Mouse (Mus musculus): ENCODE data around the gene Adam19. TPM values are rescaled to one million over a fixed set of nuclear protein-coding genes. Genes with fewer than 3 reads are reported as not detected.

The Adam19 gene
- polyA plus RNA-seq, 1 experiment from 2014 or later = 44.2 TPM

DNA sequence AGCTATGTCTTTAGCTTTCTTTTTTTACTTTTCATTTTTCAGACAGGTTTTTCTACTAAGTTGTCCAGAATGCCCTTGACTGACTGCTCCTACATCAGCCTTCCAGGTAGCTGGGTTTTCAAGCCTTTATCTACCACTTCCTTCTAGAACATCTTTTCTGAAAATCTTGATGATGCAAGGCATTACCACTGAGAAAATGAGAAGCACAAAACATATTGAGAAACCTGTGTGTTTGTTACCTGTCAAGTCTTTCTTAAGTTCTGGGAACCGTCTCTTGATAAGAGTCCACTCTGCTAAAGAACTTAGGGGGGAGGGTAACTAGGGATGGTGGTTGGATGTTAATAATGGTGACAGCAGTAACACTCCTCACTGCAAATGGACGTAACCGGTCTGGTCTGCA, 19.7 kb downstream of the Adam19 start:
- WGBS = 54% methylated on average over 3 of the region's 3 CpGs
- Histone ChIP-seq H3K9me3 (replicated peaks) (0 out of 2 replicates have a peak, but pooled peaks cover 7% of the 10 kb centered on the region), H3K4me1 (replicated peaks) (peaks cover 65% of the 10 kb centered on the region), H3K36me3 (peaks cover 74% of the 10 kb centered on the region), H3K27me3 (replicated peaks) (no peaks in the 10 kb centered on the region), H3K9ac (no peak overlapping the region), H3K4me3 (no peak overlapping the region), H3K27ac (ENCODE audit: poor library complexity, severe bottlenecking) (no peak overlapping the region), H3K4me2 (no peak overlapping the region)
- no peak for ATAC-seq (ENCODE audit: insufficient number of reproducible peaks, low FRiP score)

DNA sequence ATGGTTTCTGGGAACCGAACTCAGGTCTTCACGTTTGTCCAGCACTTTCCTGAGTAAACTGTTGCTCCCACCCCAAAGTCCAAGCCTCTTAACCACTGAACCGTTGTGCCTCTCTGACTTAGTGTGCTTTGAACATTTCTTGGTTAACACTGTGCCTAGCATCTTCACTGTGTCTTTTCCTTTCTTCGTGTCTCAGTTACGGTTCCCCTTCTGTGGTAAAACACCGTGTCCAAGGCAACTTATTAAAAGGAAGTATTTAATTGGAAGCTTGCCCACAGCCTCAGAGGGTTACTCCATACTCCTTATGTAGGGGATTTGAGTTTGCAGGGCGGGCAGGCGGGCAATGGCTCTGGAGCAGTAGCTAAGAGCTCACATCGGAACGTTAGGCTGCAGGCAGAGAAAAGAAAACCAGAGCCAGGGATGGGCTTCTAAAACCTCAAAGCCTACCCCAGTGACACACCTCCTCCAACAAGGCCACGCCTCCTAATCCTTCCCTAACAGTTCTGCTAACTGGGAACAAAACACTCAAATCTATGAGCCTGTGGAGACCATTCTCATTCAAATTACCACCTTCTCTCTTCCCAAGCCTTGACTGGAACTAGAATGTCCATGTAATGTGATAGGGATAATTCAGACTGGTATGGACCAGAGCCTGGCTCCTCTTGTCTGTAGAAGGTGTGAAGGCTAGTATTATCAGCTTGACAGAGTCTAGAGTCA, 20.8 kb downstream of the Adam19 start:
- Histone ChIP-seq H3K27ac (ENCODE audit: poor library complexity, severe bottlenecking) (peak overlapping the region; percentile 53; the same call in 1 of the 2 replicates), H3K36me3 (peaks cover 68% of the 10 kb centered on the region), H3K4me2 (no peak overlapping the region), H3K4me1 (replicated peaks) (peaks cover 66% of the 10 kb centered on the region), H3K9me3 (replicated peaks) (0 out of 2 replicates have a peak, but pooled peaks cover 7% of the 10 kb centered on the region), H3K4me3 (no peak overlapping the region), H3K9ac (no peak overlapping the region), H3K27me3 (replicated peaks) (no peaks in the 10 kb centered on the region)
- ATAC-seq (ENCODE audit: insufficient number of reproducible peaks, low FRiP score) = no peak
- 93% methylated on average over 11 of the region's 11 CpGs for WGBS

DNA sequence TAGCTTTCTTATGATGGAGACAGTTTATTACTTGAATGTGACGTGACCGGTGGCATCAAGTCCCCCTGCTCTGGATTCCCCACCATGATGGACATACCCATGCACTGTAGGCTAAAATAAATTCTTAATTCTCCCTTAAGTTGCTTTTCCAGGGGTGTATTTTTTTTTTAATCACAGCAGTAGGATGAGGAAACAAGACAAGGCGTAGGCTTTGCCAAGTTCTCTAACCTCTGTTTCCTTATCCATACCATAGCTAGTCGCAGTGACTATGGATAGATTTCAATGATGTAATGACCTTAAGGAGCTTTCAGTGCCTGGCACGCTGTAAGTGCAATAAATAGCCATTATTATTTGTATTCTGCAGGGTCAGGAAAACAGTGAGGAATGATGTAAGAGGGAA, 21.5 kb downstream of the Adam19 start:
- ATAC-seq (ENCODE audit: insufficient number of reproducible peaks, low FRiP score) = no peak
- Histone ChIP-seq H3K27me3 (replicated peaks) (no peaks in the 10 kb centered on the region), H3K36me3 (peaks cover 69% of the 10 kb centered on the region), H3K27ac (ENCODE audit: poor library complexity, severe bottlenecking) (peak overlapping the region; percentile 53), H3K4me2 (no peak overlapping the region), H3K4me1 (replicated peaks) (peaks cover 61% of the 10 kb centered on the region), H3K9ac (no peak overlapping the region), H3K9me3 (replicated peaks) (0 out of 2 replicates have a peak, but pooled peaks cover 7% of the 10 kb centered on the region), H3K4me3 (no peak overlapping the region)
- WGBS = 74% methylated on average over 5 of the region's 5 CpGs

DNA sequence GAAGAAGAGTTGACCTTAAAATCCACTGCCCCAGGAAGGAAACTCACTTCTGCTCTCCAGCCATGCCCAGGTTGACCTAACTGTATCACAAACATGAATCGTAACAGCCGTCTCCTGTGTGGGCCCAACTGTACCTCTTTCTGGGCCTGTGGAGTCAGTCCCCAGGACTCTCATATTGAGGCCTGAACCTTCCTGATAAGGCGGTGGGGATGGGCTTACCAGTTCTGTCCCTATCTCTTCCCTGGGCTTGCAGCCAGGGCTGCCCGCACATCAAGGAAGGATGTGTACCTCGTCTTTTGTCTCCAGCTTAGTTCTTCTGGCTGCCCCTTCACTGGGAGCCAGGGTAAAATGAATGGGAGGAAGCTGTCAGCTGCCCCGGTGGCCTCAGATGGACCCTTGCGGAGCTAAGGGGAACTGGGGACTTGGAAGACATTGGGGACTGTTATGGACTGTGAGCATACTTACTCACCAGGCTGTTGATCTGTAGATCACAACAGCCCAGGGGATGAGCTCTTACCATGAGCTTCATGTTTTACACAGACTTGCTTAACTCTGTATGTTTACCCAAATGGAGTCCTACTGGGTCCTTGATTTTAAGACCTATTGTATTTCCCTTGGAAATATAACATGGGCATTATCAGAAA, 22.1 kb downstream of the Adam19 start:
- no peak overlapping the region for H3K9ac ChIP-seq
- peaks cover 60% of the 10 kb centered on the region for H3K4me1 ChIP-seq (replicated peaks)
- H3K4me2 ChIP-seq = 0 out of 2 replicates have a peak overlapping the region, but pooled peaks have one; percentile 12
- no peak overlapping the region for H3K4me3 ChIP-seq
- H3K27me3 ChIP-seq (replicated peaks) = no peaks in the 10 kb centered on the region
- H3K36me3 ChIP-seq = peaks cover 70% of the 10 kb centered on the region
- WGBS = 47% methylated on average over 7 of the region's 7 CpGs
- peak; percentile 89 for ATAC-seq (ENCODE audit: insufficient number of reproducible peaks, low FRiP score)
- 0 out of 2 replicates have a peak, but pooled peaks cover 7% of the 10 kb centered on the region for H3K9me3 ChIP-seq (replicated peaks)
- peak overlapping the region; percentile 53 for H3K27ac ChIP-seq (ENCODE audit: poor library complexity, severe bottlenecking)

DNA sequence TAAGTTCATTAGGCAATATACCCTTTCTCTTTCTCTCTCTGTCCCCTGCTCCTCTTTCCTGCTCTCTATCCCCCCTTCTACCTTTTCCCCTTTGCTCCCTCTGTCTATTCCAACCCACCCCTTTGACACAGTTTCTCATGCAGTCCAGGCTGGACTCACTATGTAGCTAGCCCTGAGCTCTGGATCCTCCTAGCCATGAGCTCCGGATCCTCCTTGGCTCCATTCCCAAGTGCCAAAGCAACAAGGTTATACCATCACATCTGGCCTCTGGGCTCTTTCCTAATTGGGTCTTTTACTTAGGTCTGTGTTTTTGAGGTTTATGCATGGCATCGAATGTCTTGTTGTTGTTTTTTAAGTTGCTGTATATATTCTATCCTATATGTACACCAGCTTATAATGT, 25.3 kb downstream of the Adam19 start:
- Histone ChIP-seq H3K27ac (ENCODE audit: poor library complexity, severe bottlenecking) (no peak overlapping the region), H3K36me3 (peaks cover 71% of the 10 kb centered on the region), H3K9ac (no peak overlapping the region), H3K4me2 (no peak overlapping the region), H3K4me3 (no peak overlapping the region), H3K27me3 (replicated peaks) (no peaks in the 10 kb centered on the region), H3K9me3 (replicated peaks) (0 out of 2 replicates have a peak, but pooled peaks cover 7% of the 10 kb centered on the region), H3K4me1 (replicated peaks) (peaks cover 70% of the 10 kb centered on the region)
- 78% methylated on average over 2 of the region's 2 CpGs for WGBS
- no peak for ATAC-seq (ENCODE audit: insufficient number of reproducible peaks, low FRiP score)

DNA sequence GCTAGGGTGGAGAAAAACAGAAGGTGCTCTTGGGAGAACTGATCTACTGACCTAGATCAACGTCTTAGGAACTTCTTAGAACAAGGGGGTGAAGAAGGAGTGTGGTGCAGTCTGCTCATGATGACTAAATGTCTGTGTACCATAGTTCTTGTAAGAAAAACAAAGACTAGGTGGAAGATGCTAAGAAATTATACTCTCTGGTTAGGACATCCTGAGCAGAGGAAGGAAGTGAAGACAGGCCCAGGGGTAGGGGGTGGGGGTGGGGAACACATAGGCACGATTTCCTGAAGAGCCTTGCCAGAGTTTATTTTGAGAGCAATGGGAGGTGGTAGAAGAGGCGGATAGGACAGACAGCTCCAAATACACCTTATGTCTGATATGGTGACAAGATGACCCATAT, 27.6 kb downstream of the Adam19 start:
- no peak overlapping the region; the same call in 1 of the 2 replicates for H3K27ac ChIP-seq (ENCODE audit: poor library complexity, severe bottlenecking)
- peaks cover 52% of the 10 kb centered on the region for H3K36me3 ChIP-seq
- H3K4me1 ChIP-seq (replicated peaks) = peaks cover 73% of the 10 kb centered on the region
- no peak overlapping the region for H3K4me3 ChIP-seq
- H3K9ac ChIP-seq = no peak overlapping the region
- 43% methylated on average over 3 of the region's 3 CpGs for WGBS
- H3K9me3 ChIP-seq (replicated peaks) = no peaks in the 10 kb centered on the region
- no peak for ATAC-seq (ENCODE audit: insufficient number of reproducible peaks, low FRiP score)
- no peaks in the 10 kb centered on the region for H3K27me3 ChIP-seq (replicated peaks)
- no peak overlapping the region for H3K4me2 ChIP-seq

DNA sequence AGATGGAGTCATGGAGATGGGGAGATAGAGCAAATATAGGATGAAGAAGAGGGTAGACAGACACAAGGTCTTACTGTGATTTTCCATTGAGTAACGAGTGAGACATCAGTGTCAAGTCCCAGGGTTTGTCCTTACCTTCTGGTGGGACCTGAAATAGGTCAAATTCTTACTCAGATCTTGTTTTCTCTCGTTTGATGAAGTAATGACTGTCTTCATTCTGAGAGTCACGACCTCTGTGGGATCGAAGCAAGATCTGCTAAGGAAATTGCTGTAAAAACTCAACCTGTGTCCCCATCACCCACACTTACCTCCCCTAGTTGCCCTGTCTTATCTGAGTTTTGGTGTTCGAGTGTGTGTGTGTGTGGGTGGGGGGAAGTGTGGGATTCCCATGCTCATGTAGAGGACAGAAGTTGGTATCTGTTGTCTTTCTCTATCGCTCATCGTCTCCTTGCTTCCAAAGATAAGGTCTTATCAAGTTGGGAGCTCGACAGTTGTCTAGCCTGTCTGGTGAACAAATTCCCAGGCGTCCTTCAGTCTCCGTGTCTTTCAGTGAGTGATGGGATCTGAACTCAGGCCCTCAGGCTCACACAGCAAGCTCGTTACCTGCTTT, 28.1 kb downstream of the Adam19 start:
- H3K36me3 ChIP-seq = peaks cover 47% of the 10 kb centered on the region
- no peak overlapping the region for H3K4me3 ChIP-seq
- H3K9me3 ChIP-seq (replicated peaks) = no peaks in the 10 kb centered on the region
- no peak overlapping the region for H3K4me2 ChIP-seq
- peak overlapping the region; percentile 82 for H3K27ac ChIP-seq (ENCODE audit: poor library complexity, severe bottlenecking)
- no peak for ATAC-seq (ENCODE audit: insufficient number of reproducible peaks, low FRiP score)
- H3K4me1 ChIP-seq (replicated peaks) = peaks cover 79% of the 10 kb centered on the region
- 38% methylated on average over 11 of the region's 11 CpGs for WGBS
- H3K27me3 ChIP-seq (replicated peaks) = no peaks in the 10 kb centered on the region
- no peak overlapping the region; the same call in 1 of the 2 replicates for H3K9ac ChIP-seq

DNA sequence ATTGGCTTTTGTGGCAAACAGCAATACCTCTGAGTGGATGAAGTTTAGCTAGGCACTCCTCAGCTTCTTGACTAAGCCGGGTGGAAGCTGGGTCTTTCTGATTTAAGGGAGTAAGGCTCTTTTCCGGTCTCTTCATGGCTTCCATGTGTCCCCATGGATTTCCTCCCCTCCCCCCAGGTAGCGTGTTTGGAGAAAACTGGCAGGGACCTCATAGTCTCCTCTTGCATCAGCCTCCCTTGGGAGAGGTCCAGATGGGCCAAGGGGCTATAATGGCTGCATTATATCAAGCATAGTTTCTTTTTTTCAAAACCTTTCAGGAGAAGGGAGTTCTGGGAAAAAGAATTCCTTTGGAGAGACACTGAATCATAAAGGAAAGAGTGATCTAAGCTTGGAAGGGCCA, 28.8 kb downstream of the Adam19 start:
- no peaks in the 10 kb centered on the region for H3K9me3 ChIP-seq (replicated peaks)
- ATAC-seq (ENCODE audit: insufficient number of reproducible peaks, low FRiP score) = no peak
- peak overlapping the region; percentile 82 for H3K27ac ChIP-seq (ENCODE audit: poor library complexity, severe bottlenecking)
- H3K27me3 ChIP-seq (replicated peaks) = no peaks in the 10 kb centered on the region
- H3K4me2 ChIP-seq = no peak overlapping the region
- peaks cover 85% of the 10 kb centered on the region for H3K4me1 ChIP-seq (replicated peaks)
- WGBS = 76% methylated on average over 3 of the region's 3 CpGs
- no peak overlapping the region for H3K9ac ChIP-seq
- H3K4me3 ChIP-seq = no peak overlapping the region
- peaks cover 48% of the 10 kb centered on the region for H3K36me3 ChIP-seq

DNA sequence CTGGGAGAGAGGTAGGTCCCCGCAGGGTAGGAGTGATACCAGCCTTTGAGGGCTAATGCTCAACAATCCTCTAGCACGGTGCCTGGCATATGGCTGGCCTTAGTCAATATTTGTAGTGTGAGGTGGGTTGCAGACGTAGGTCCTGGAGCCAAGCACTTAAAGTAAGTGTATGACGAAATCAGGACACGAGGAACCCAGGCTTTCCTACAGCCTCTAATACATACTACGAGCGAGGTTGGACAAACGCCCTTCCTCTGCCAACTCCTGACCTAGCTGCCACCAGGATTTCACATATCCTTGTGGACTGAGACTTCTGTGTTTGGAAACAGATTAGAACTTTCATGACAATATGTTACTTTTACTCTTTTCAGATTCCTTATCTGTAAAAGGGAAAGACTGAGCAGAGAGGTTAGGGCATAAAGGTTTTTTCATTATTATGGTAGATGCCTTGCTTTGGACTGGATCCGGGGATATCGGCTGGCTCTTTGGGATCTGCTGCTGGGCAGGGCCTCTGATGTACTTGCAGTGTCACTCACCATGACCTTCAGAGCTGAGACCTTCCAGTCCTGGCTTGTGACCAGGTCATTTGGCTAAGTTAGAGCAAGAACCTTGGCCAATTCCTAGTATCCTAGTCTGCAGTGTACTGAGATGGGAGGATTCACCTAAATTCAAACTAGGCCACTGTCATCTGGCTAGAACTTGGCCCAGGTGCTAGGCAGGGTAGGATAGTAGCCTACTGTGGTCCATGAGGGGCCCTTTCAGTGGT, 29.8 kb downstream of the Adam19 start:
- Histone ChIP-seq H3K27me3 (replicated peaks) (no peaks in the 10 kb centered on the region), H3K27ac (ENCODE audit: poor library complexity, severe bottlenecking) (peak overlapping the region; percentile 82)
- 76% methylated on average over 10 of the region's 10 CpGs for WGBS

DNA sequence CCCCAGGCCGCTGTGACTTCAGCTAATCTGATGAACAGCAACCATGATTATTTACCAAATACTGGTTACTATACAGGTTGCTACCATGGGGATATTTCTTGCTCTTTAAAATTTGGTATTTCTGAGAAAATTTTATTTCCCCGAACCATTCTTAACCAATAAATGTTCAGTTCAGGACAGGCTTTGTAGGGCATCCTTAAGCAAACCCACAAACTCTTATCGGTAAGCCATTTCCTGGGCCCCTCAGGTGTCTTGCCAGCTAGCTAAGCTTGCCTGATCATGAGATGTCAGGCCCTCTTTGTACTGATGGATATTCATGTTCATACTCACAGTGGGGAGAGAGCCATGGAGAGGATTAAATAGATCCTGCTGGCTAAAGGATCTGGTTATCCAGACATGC, 30.7 kb downstream of the Adam19 start:
- Histone ChIP-seq H3K4me1 (replicated peaks) (peaks cover 92% of the 10 kb centered on the region), H3K27me3 (replicated peaks) (no peaks in the 10 kb centered on the region), H3K27ac (ENCODE audit: poor library complexity, severe bottlenecking) (peak overlapping the region; percentile 82), H3K36me3 (peaks cover 48% of the 10 kb centered on the region), H3K9ac (no peak overlapping the region), H3K9me3 (replicated peaks) (no peaks in the 10 kb centered on the region), H3K4me2 (no peak overlapping the region), H3K4me3 (no peak overlapping the region)
- ATAC-seq (ENCODE audit: insufficient number of reproducible peaks, low FRiP score) = no peak
- 87% methylated on average over 3 of the region's 3 CpGs for WGBS

More for the DNA sequence above, 29.8 kb downstream of the Adam19 start:
- Histone ChIP-seq H3K36me3 (peaks cover 49% of the 10 kb centered on the region), H3K9ac (no peak overlapping the region; the same call in 1 of the 2 replicates), H3K4me3 (no peak overlapping the region), H3K9me3 (replicated peaks) (no peaks in the 10 kb centered on the region), H3K4me2 (no peak overlapping the region), H3K4me1 (replicated peaks) (peaks cover 92% of the 10 kb centered on the region)
- no peak for ATAC-seq (ENCODE audit: insufficient number of reproducible peaks, low FRiP score)
